Mouse (Mus musculus) layer of hippocampus, adult 9-10 months (tissue): ENCODE data around the gene Gm49361.

ENCODE experiments used
- DNase-seq: peaks from one replicate; pipeline ENCODE4 v3.0.0; 2022; ENCODE audit warnings: low spot score

Gene Gm49361

DNA sequence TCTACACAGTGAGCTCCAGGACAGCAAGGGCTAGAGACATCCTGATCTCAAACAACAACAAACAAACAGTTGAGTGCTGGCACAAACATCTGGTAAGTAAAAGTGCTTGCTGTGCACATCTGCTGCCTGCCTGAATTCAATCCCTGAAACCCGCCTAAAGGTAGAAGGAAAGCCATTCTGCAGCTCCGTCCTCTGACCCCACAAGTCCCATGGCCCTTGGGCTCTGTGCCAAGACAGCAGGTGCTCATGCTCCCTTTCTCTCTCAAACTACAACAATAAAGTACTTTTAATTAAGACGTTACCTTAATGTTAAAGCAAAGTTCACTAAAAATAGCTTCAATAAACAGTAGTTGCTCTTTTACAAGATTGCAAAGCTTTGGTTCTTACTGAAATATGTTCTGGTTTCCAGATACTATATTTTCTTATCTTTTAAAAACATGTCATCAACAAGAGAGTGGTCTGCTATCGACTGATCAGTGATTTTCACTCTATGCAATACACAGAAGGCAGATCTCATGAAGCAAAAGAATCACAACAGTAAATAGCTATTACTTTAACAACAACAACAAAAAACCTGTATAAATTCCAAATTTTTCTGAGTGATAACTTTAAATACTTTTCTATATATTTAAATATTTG is 125.2 kb downstream of the Gm49361 start:
- no peak for DNase-seq

GRCm38 (mm10) chr14:57619487-57619886 is 126.4 kb downstream of the Gm49361 start:
- peak; percentile 21 for DNase-seq

DNA sequence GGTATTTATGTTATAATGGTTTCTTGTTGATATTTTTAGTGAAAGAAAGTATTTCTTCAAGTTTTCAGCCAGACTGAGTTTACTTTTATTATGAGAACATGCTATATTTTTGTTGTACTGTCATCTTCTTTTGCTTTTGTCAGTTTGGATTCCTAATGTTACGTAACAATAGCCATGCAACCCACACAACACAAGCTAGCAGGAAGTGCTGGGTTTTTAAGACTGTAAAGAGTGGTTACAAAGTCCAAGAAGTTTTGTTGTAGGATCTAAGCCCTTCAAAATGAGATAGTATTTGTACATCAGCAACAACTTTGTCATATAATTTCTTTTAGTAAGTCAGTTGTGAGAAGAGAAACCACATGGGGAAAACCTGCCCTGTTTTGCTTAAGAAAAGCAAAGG is 128.2 kb downstream of the Gm49361 start:
- DNase-seq, result no peak

DNA sequence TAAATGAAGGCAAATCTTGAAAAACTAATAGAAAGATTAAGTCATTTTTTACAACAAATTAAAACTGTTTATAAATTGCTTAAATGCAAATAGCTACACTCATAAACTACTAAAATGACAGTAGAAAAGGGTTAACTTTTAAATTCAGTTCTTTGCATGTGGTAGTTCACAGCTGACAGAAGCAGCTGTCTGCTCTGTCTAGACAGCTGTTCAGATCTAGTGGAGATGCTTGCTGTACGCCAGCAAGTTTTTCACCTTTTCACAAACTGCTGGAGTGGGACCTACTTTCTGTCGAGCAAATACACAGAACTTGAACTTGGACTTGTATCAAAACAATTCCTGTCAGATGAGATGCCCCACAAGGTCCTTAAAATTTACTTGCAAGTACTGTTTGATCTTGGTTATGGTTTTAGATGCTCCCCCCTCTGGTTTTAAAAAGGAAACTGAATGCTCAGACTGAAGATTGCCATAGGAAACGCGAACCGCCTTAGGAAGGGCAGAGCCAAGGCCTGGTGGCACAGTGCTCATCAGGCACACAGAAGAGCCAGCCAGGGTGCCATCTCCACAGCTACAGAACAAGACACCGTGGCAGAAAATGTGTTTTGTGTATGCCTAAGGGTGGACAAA is 129.5 kb downstream of the Gm49361 start:
- DNase-seq, result no peak

DNA sequence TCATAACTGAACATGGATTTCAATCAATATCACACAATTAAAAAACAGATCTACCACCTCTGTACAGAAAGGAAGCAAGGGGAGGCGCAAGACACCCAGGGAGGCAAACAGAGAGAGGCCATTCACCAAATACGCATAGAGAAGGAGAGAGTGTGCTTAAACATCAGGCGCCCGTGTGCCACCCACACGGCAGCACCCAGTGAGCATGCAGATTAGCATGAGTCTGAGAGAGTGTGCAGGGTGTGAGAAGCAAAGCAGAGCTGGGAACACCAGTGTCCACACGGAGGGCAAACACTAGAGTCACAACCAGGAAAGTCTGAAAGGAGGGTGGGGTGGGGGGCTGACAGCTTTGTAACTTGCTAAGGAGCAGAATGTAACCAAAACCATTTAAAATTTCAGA is 130.1 kb downstream of the Gm49361 start:
- no peak for DNase-seq

DNA sequence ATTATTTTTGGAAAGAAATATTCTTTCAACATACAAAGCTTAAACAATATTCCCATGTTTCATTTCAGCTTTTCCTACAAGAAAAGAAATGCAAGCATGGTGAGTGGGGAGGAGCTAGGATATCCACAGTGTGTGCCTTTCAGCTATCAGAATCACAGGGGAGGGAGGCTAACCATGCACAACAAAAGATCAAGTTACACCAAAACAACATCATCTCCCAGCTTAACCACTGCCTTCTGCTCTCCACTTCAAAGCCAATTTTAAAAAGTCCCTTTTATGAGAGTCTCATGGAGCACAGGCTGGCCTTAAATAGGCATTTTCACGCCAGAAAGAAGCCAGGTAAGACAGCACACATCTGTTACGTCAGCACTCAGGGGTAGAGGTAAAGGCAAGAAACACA is 134.9 kb downstream of the Gm49361 start:
- DNase-seq, result no peak

DNA sequence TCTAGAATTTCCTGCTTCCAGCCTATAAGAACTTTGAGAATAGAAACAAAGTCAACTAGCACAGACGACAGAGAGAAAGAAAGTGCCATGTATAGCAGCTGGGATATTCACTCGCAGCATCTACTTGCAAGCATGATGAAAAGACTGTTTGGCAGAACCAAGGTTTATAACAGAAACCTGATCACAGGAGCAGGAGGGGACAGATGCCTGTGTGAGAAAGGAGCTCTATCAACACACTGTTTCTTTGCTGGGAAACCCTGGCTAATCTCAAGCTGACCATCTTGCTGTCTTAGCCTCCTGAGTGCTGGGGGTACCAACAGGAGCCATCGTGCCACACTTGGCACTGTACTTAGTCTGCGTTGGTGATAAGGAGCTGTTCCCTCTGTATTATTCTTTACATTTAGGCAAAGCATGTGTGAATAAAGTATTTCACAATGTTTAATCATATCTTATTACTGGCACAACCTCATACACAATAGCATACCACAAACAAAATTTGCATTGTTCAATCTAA is 136.0 kb downstream of the Gm49361 start:
- DNase-seq, result no peak

DNA sequence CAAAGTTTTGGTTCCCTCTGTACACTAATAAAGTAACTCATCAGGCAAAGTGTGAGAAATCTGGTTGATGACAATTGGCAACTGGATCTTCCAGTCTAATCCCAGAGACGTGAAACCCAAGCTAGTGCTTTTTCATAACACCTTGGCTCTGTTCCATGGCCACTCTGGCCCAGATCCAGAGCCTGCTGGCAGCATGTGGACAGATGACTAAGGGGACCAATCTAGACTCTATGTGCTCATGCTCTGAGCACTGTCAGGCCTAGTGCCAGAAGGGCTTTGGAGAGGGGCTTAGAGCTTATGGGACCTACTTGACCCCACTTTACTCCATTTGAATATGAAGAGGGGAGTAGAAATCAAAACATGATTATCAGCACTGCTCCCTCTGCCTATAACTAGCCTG is 138.4 kb downstream of the Gm49361 start:
- DNase-seq, result peak; percentile 78

- no peak for DNase-seq
Observed at GRCm38 (mm10) chr14:57606663-57607365, 139.1 kb downstream of the Gm49361 start.

- DNase-seq, result no peak
Observed at GRCm38 (mm10) chr14:57593279-57593678, 152.6 kb downstream of the Gm49361 start.
